In the genomic region with DNA sequence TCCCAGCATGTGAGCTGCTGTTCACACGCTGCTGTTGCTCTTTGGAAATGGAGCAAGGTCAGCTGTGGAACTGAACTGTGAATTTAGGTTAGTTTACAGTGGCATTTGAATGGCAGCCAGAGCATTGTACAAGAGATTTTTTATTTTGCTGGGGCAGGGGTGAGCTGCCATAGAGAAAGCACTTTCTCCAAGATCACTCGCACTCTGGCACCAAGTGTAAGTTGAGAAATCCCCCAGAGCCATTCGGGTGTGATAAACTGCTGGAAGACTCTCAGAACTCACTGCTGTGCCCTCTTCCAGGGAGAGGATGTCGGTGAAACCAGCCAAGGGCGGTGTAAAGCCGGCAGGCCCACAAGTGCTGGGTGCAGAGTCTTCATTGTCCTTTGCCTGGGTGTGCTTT, we compare ENCODE assay signal across 20 mouse cellular contexts.
DNase-seq lines count a peak whose midpoint lies in the region; ATAC-seq and TF ChIP-seq lines count a peak whose summit lies in the region.
"Had no signal": no experiment of that assay in that cellular context is flagged by ENCODE, and none has a peak within 500 bp of the region (broad histone marks: within the 10 kb centered on the region; RNA-seq: fewer than 3 reads in every experiment).

No protein-coding gene starts in this region.

- H3K9ac ChIP-seq in neural tube, embryonic 15.5 days (replicated peaks), result no peak overlapping the region
- no peak overlapping the region for H3K9ac ChIP-seq in forebrain, embryonic 14.5 days (ENCODE audit: low read length)
- H3K9ac ChIP-seq: liver, embryonic 12.5 days; lung, embryonic 14.5 days had no signal

- peak; percentile 39 for DNase-seq in gastrocnemius, adult 2 months
- no peak for DNase-seq in gastrocnemius, postnatal 14 days
- DNase-seq in kidney, postnatal 14 days, result peak; percentile 39
- no peak for DNase-seq in kidney, adult 11 months
- no peak for DNase-seq in neural tube, embryonic 10.5 days (ENCODE audit: extremely low spot score, low spot score)
- no peak for DNase-seq in forebrain, embryonic 14.5 days (ENCODE audit: low spot score)
- DNase-seq: B cell, adult 2 months; cerebellum, adult 8-10 months; gastrocnemius, postnatal 10 days; layer of hippocampus, adult 9-11 months; lung, embryonic 14.5 days; midbrain, embryonic 14.5 days; right cerebral cortex, postnatal 25 days; thymus, postnatal 4 days had no signal

- H3K4me2 ChIP-seq in neural tube, embryonic 15.5 days, result no peak overlapping the region
- no peak overlapping the region for H3K4me2 ChIP-seq in forebrain, embryonic 14.5 days (ENCODE audit: low read length)
- H3K4me2 ChIP-seq: liver, embryonic 12.5 days; lung, embryonic 14.5 days had no signal

- H3K9me3 ChIP-seq in neural tube, embryonic 15.5 days (replicated peaks), result no peaks in the 10 kb centered on the region
- no peaks in the 10 kb centered on the region for H3K9me3 ChIP-seq in forebrain, embryonic 14.5 days (replicated peaks; ENCODE audit: control insufficient read depth, low read length)
- H3K9me3 ChIP-seq: embryonic facial prominence, embryonic 10.5 days; hindbrain, embryonic 10.5 days; limb, embryonic 10.5 days; liver, embryonic 12.5 days had no signal

- H3K27ac ChIP-seq in gastrocnemius, adult 2 months, result peak overlapping the region; percentile 54
- peak overlapping the region; percentile 58; the same call in 1 of the 2 replicates for H3K27ac ChIP-seq in neural tube, embryonic 15.5 days (replicated peaks)
- H3K27ac ChIP-seq in forebrain, embryonic 14.5 days (ENCODE audit: low read depth, low read length), result no peak overlapping the region
- H3K27ac ChIP-seq: embryonic facial prominence, embryonic 10.5 days; hindbrain, embryonic 10.5 days; limb, embryonic 10.5 days; liver, embryonic 12.5 days had no signal

- no peaks in the 10 kb centered on the region for H3K36me3 ChIP-seq in neural tube, embryonic 15.5 days
- H3K36me3 ChIP-seq in forebrain, embryonic 14.5 days (ENCODE audit: control insufficient read depth, insufficient read depth, low read length), result no peaks in the 10 kb centered on the region
- H3K36me3 ChIP-seq: embryonic facial prominence, embryonic 10.5 days; hindbrain, embryonic 10.5 days; limb, embryonic 10.5 days had no signal

- H3K4me3 ChIP-seq in gastrocnemius, adult 2 months, result no peak overlapping the region
- H3K4me3 ChIP-seq in neural tube, embryonic 15.5 days (replicated peaks), result no peak overlapping the region
- no peak overlapping the region for H3K4me3 ChIP-seq in forebrain, embryonic 14.5 days (ENCODE audit: low read depth, low read length)
- H3K4me3 ChIP-seq: embryonic facial prominence, embryonic 10.5 days; hindbrain, embryonic 10.5 days; limb, embryonic 10.5 days; liver, embryonic 12.5 days; myocyte had no signal

- WGBS in neural tube, embryonic 15.5 days, result 70% methylated on average over 6 of the region's 6 CpGs
- WGBS in forebrain, embryonic 14.5 days, result 71% methylated on average over 6 of the region's 6 CpGs

- H3K4me1 ChIP-seq in neural tube, embryonic 15.5 days, result peaks cover 7% of the 10 kb centered on the region; the same call in 1 of the 2 replicates
- no peaks in the 10 kb centered on the region for H3K4me1 ChIP-seq in forebrain, embryonic 14.5 days (ENCODE audit: control insufficient read depth, insufficient read depth, low read length)
- H3K4me1 ChIP-seq: embryonic facial prominence, embryonic 10.5 days; limb, embryonic 10.5 days; liver, embryonic 12.5 days had no signal

- no peak for TF ChIP-seq CTCF in gastrocnemius, adult 2 months (IDR thresholded peaks at IDR 0.05)

- intact Hi-C loops in gastrocnemius, adult 2 months (cut with DNase I), result no loop called here
- intact Hi-C loops in gastrocnemius, postnatal 14 days (cut with DNase I; ENCODE audit: low total_unique reads), result no loop called here

- ATAC-seq in neural tube, embryonic 15.5 days (ENCODE audit: low FRiP score), result no peak
- no peak for ATAC-seq in forebrain, embryonic 14.5 days
- ATAC-seq: liver, embryonic 12.5 days had no signal

- H3K27me3 ChIP-seq in neural tube, embryonic 15.5 days (replicated peaks), result no peaks in the 10 kb centered on the region
- no peaks in the 10 kb centered on the region for H3K27me3 ChIP-seq in forebrain, embryonic 14.5 days (replicated peaks; ENCODE audit: control insufficient read depth, insufficient read depth, low read length)
- H3K27me3 ChIP-seq: liver, embryonic 12.5 days had no signal

Comparison
In these comparisons a context has a peak if more than half of its experiments do, and no peak if none do; other contexts are left out.
1. DNase-seq: peak in gastrocnemius, adult 2 months (single experiment) and kidney, postnatal 14 days (single experiment); none in gastrocnemius, postnatal 14 days (single experiment), kidney, adult 11 months (single experiment), neural tube, embryonic 10.5 days (single experiment) and forebrain, embryonic 14.5 days (single experiment).